Mouse (Mus musculus): ENCODE data around the gene Trak1. TPM values are rescaled to one million over a fixed set of nuclear protein-coding genes. Genes with fewer than 3 reads are reported as not detected.
"Not testable (repeated sequence)": the region's sequence is repeated elsewhere in the genome, so short reads cannot be mapped to it uniquely, and the experiment has no call there.

The Trak1 gene
- polyA plus RNA-seq, 2 experiments from 2014 or later: 9.4 to 11.2 TPM

- no peak for ATAC-seq
Measured at GRCm38 (mm10) chr9:121320433-121320832, 23.1 kb downstream of the Trak1 start.

- ATAC-seq: no peak
Measured at GRCm38 (mm10) chr9:121321118-121321517, 23.8 kb downstream of the Trak1 start.

GRCm38 (mm10) chr9:121322034-121322433, 24.7 kb downstream of the Trak1 start:
- ATAC-seq: no peak

- not testable (repeated sequence) for ATAC-seq
Measured at GRCm38 (mm10) chr9:121328342-121328741, 31.0 kb downstream of the Trak1 start.

DNA sequence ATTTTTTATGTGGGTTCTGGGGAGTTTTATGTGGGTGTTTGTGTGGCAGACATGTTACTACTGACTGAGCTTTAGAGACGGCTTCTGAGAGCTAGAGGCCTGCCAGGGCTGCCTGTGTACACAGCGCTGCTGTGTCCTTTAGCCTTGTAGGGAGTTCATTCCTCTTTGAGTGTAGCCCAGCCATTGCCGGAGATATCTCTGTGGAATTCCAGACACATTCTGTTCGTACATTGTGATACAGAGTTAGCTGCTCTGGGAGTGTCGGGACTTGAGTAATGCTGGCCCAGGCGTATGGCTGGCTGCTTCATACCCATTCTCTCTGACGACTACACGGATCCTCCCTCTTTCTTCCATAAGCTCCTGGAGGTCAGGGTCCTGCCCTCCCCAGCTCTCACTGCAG, 31.9 kb downstream of the Trak1 start:
- ATAC-seq: no peak

DNA sequence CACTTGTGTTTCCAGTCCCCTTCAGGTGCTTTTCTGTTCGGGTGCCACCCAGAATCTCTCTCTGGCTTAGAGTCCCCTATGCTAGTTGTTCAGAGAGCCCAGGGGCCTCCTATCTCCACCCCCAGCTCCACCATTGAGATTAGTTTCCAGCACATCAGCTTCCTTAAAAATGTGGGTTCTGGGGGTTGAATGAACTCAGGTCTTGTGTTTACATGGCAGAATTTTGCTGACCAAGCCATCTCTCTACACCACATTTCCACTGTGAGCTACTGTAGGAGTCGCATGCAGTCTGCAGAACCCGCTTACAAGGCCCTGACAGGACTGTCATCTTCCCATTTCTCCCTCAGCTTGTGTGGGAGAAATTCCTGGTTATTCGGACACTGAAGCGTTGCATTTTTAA, 32.8 kb downstream of the Trak1 start:
- ATAC-seq: no peak

DNA sequence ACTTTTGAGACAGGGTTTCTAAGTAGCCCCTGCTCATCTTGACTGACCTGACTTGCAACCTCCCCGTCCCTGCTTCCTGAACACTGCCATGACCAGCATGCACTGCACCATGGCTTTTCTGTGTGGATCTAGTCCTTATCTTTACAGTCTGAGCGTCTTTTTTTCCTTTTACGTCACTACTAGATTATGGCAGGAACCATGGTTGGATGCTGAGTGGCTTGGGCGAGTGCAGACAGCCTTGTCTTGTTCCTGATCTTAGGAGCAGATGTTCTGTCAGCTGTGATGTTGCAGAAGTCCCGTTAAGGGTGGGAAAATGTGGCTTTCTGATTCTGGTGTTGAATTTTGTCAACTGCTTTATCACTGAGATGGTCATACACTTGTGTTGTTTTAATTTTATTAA, 34.1 kb downstream of the Trak1 start:
- ATAC-seq: no peak

DNA sequence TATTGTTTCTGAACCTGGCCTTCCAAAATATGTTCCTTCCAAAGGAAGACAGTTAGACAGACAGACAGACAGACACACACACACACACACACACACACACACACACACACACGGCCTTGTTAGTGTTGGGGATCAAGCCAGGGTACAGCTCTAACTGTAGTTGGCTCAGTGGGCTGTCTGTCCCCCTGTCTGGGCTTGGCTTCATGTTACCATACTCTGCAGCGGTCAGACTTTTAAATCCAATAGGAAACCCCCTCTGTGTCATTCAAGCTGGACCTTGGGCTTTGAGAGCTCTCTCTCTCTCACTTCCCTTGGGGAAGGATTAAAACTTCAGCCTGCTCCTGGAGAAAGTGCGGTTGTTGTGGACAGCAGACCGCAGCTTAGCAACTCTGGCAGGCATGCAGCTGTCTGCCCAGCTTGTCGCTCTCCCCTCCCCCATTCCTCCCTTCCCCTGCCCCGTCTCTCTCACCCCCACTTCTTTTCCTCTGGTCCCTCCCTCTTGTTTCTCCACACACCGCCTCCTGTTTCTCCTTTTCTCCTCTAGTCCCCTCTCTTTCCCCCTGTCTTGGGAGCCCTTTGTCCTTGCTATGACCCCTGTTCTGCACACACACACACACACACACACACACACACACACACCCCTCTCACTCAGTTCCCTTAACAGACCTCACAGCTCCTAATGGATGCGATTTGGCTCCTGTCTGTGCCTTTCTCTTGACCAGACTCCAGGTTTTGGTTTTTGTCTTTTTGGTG, 34.8 kb downstream of the Trak1 start:
- ATAC-seq: no peak

DNA sequence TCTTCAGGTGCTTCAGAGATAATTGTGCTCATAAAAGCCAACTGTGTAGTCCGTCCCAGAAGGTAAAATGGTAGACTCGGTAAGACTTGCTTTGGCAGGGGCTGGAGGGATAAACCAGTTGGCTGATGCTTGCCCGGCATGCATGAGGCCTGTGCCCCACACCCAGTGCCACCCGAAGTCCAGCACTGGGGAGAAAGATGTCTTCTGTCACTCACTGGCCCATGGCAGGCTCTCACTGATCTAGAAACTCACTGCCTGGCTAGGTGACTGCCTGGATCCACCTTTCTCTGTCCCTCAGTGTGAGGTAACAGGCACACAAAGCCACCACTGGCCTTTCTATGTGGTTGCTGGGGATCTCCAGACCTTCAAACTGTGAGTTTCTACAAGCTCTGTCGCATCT, 36.3 kb downstream of the Trak1 start:
- no peak for ATAC-seq

DNA sequence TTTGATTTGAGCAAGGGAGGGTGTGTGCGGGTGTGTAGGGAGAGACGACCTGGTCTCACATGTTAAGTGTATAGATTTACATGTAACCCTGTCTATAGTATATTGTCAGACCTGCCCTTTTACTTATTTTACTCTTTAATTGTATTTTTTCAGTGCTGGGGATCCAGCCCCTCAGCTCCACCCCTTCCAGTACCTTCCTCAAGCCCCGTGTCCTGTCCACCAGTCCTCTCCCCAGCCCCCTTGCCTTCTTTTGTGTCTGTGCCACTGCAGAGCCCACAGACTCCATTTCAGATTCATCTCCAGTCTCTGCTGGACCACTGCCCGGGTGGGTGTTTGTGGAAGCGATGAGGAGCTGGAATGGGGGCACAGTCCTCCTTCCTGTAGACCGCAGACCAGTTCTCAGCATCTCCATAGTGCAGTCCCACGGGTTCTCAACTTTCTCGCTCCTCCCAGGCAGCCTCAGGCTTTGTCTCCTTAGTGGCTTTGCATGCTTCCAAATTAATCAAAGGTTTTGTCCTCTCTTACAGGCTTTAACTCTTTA, 37.1 kb downstream of the Trak1 start:
- no peak for ATAC-seq

DNA sequence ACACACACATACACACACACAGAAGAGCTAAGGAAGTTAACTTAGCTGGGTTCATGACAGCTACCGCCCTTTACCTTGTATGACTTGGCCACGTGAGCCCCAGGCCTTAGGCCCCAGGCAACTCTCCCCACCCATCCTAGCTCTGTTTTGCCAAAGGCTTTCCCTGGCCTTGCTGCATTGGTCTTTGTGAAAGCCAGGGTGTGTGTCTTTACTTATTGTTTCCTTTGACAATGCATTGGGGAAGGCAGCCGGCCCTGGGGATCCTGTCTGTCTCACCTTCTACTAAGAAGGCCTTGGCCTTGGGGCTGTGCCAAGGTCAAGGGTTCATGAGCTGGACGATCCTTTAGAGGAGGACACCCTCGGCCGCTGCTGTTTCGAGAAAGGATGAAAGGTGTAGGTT, 38.3 kb downstream of the Trak1 start:
- no peak for ATAC-seq

DNA sequence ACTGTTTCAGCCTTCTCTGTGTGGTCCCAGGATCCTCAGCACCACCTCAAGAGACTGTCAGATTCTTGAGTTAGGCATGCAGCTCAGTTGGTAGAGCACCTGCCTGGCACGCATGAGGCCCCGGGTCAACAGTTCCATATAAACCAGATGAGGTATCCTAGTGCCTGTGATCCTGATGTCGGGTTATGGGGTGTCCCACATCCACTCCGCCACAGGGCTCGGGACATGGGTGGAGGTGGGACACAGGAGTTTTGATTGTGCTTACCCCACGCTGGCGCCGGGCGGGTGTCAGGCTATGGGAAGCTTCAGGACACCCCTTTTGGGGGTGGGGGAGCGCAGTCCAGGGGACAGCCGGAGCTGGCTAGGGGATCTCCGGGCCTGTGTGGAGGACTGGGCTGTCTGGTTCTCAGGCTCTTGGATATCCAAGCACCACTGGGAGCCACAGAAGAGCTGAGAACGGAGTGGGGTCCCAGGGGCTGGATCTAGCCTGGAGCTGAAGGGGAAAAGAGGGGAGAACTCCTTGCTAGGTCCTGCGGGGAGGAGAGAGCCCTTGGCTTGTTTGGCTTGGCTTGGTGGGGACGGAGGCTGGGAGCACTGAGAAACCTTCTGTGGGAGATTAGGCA, 39.1 kb downstream of the Trak1 start:
- ATAC-seq: no peak

- ATAC-seq: no peak
Measured at GRCm38 (mm10) chr9:121337216-121337937, 40.1 kb downstream of the Trak1 start.

GRCm38 (mm10) chr9:121337938-121338289, 40.6 kb downstream of the Trak1 start:
- no peak for ATAC-seq

DNA sequence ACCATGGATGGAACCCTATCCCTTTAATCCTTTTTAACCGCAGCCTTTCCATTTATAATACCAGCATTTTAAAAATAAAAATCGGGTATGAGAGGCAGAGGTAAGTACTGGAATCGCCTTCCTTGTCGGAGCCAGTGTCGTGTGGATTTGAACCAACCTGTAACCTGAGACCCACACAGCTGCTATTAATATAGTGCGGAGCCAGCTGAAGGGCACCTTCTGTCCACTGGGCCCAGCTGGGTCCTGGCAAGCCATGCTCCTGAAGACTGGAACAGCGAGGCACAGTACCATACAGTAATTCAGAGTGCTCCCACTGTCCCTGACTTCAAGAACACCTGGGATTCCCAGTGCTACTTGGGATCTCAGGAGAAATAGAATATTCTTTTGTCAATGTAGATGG, 44.5 kb downstream of the Trak1 start:
- ATAC-seq: no peak

DNA sequence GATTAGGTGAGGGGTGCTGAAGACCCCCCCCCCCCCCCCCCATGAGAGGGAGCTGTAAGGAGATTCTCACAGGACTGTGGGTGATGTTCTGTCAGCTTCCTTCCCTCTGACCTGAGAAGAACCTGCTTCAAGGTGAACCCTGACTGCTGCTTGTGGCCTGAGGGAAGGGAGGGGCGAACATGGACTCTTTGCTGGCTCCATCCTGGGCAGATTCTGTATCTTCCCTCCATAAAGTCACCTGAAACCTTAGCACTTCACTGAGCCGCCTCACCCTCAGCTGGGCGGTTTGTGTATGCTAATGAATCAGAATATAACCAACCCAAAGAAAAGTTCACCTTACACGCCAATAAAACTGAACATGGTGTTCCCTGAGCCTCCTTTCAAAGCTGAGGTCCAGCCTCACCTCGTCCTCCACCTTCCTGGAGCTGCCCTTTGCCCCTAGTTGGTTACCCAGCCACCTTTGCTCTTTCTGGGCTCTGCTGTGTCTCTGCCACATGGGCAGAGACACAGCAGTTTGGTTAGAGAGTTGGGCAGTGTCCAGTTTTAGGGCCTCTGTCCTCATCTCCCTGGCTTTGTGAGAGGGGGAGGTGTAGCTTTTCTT, 45.3 kb downstream of the Trak1 start:
- ATAC-seq: no peak

DNA sequence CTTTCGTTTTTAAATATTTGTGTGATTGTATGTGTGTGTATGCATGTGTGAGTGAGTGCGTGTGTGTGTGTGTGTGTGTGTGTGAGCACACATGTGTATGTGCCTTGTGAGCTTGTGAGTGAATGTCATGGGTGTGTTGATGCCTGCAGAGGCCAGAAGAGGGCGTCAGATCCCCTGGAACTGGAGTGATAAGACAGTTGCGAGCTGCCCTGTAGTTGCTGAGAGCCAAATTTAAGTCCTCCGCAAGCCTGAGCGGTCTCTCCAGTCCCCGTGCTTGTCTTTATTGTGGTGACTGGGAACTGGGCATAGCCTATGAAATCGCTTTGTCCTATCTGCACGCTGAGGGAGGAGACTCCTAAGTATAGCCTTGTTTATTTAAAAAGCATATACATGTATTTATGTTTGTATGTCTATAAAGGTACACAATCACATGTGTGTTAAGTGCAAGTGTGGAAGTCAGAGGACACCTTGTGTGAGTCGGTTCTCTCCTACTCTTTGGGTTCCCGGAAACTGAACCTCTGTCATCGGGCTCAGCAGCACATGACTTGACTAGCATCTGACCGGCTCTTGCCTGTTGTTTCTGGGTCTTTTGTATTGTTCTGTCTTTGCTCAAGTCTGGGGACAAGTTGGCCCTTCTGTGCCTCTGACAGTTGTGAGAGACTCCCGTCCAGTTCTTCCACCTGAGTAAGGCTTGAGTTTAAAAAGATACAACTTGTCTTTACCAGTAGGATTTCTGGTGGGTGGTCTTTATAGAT, 46.0 kb downstream of the Trak1 start:
- no peak for ATAC-seq

- no peak for ATAC-seq
Measured at GRCm38 (mm10) chr9:121344344-121344743, 47.0 kb downstream of the Trak1 start.

- no peak for ATAC-seq
Measured at GRCm38 (mm10) chr9:121345427-121346130, 48.3 kb downstream of the Trak1 start.

GRCm38 (mm10) chr9:121346635-121347034, 49.3 kb downstream of the Trak1 start:
- no peak for ATAC-seq

- ATAC-seq: no peak
Measured at GRCm38 (mm10) chr9:121347981-121348380, 50.7 kb downstream of the Trak1 start.

- no peak for ATAC-seq
Measured at GRCm38 (mm10) chr9:121348476-121348875, 51.2 kb downstream of the Trak1 start.
